Mouse (Mus musculus) liver, embryonic 14.5 days (tissue): ENCODE data around the gene Tmtc1. TPM values are rescaled to one million over a fixed set of nuclear protein-coding genes. Genes with fewer than 3 reads are reported as not detected.

Experiments
- ATAC-seq: fragments of 200-750 bp; cut with Nextera tagmentation; 2 replicates; pipeline ENCODE4 v1.8.0; 2017; ENCODE audit warnings: moderate number of reproducible peaks, mild to moderate bottlenecking, moderate library complexity; ENCODE audit not compliant: insufficient read depth
- DNase-seq, 3 experiments: peaks; one replicate each; pipeline ENCODE4 v3.0.0-alpha.2; 2012 to 2013; ENCODE audit warnings: low read depth in 3 of 3, low spot score in 3 of 3
- H3K27ac ChIP-seq: fragments of 300-500 bp; sonication (generic); 2 replicates; pipeline ENCODE4 v1.5.1; 2014; ENCODE audit warnings: moderate library complexity, mild to moderate bottlenecking, control low read depth, inconsistent platforms
- H3K27me3 ChIP-seq: fragments of 300-500 bp; sonication (generic); 2 replicates; pipeline ENCODE4 v1.6.1; 2014; ENCODE audit warnings: mild to moderate bottlenecking, low read length, moderate library complexity; ENCODE audit not compliant: control insufficient read depth, insufficient read depth
- H3K36me3 ChIP-seq: fragments of 300-500 bp; sonication (generic); replicated peaks from 2 replicates; pipeline ENCODE4 v1.6.1; 2014; ENCODE audit warnings: low read depth; ENCODE audit not compliant: control insufficient read depth, insufficient read depth
- H3K4me1 ChIP-seq, 2 experiments: fragments of 200-500 bp in 1 of 2; fragments of 300-500 bp in 1 of 2; sonication (generic) in 1 of 2; replicated peaks; 2 replicates each; pipeline ENCODE4 v1.6.1; 2012 to 2014; ENCODE audit warnings: antibody characterized with exemption in 1 of 2, inconsistent platforms in 1 of 2, low read length in 1 of 2; ENCODE audit not compliant: control insufficient read depth in 2 of 2, insufficient read depth in 2 of 2
- H3K4me2 ChIP-seq: fragments of 300-500 bp; sonication (generic); 2 replicates; pipeline ENCODE4 v1.6.1; 2014; ENCODE audit warnings: low read depth, mild to moderate bottlenecking, control low read depth, moderate library complexity
- H3K4me3 ChIP-seq, 2 experiments: fragments of 200-500 bp in 1 of 2; fragments of 300-500 bp in 1 of 2; sonication (generic) in 1 of 2; 2 replicates each; pipeline ENCODE4 v1.5.1; 2012 to 2014; ENCODE audit warnings: low read depth in 2 of 2, low read length in 2 of 2, mild to moderate bottlenecking in 2 of 2, control low read depth in 1 of 2, inconsistent platforms in 1 of 2, moderate library complexity in 1 of 2; ENCODE audit not compliant: insufficient read depth in 1 of 2
- H3K9ac ChIP-seq: fragments of 300-500 bp; sonication (generic); replicated peaks from 2 replicates; pipeline ENCODE4 v1.6.1; 2014; ENCODE audit warnings: mild to moderate bottlenecking, control low read depth, moderate library complexity
- H3K9me3 ChIP-seq: fragments of 300-500 bp; sonication (generic); 2 replicates; pipeline ENCODE4 v1.6.1; 2016; ENCODE audit warnings: low read length, mixed read lengths; ENCODE audit not compliant: control insufficient read depth
- CTCF ChIP-seq: IDR thresholded peaks from 2 replicates; pipeline ENCODE4 v1.5.1; 2016; ENCODE audit warnings: antibody characterized with exemption, low read depth, control low read depth
- EP300 ChIP-seq: IDR thresholded peaks from 2 replicates; pipeline ENCODE4 v1.6.1; 2016; ENCODE audit warnings: antibody characterized with exemption, low read depth
- WGBS: fragments of 180-500 bp; shearing (Covaris S2); extraction: QIAGEN DNeasy Blood & Tissue Kit; methylation state at CpG from one replicate; pipeline ENCODE4 v1.1.7; 2014; ENCODE audit not compliant: insufficient replicate concordance; 5-methylcytosine and 5-hydroxymethylcytosine counted together
- polyA plus RNA-seq, 2 experiments: library from polyadenylated mRNA; depleted of rRNA in 1 of 2; stranded (reverse) in 1 of 2; unstranded in 1 of 2; fragments of >200 nt; fragmentation: Nextera tagmentation in 1 of 2; extraction: Ambion mirVana in 1 of 2; gene quantifications; 2 replicates each; pipeline versions ENCODE4 v1.2.1 to v1.2.3; 2012 to 2014

Tmtc1 gene
- polyA plus RNA-seq, 2 experiments, result 0.04 to 0.09 TPM

GRCm38 (mm10) chr6:148455470-148455869 is 11.3 kb upstream of the Tmtc1 start:
- Histone ChIP-seq H3K9ac (no peak overlapping the region), H3K4me1 (no peaks in the 10 kb centered on the region), H3K27me3 (no peaks in the 10 kb centered on the region), H3K36me3 (no peaks in the 10 kb centered on the region), H3K9me3 (peaks cover 6% of the 10 kb centered on the region), H3K4me3 (no peak overlapping the region), H3K4me2 (no peak overlapping the region), H3K27ac (no peak overlapping the region)
- no peak for ATAC-seq
- TF ChIP-seq EP300 (no peak), CTCF (peak; percentile 49)
- DNase-seq, result no peak
- WGBS, result 53% methylated on average over 4 of the region's 4 CpGs

DNA sequence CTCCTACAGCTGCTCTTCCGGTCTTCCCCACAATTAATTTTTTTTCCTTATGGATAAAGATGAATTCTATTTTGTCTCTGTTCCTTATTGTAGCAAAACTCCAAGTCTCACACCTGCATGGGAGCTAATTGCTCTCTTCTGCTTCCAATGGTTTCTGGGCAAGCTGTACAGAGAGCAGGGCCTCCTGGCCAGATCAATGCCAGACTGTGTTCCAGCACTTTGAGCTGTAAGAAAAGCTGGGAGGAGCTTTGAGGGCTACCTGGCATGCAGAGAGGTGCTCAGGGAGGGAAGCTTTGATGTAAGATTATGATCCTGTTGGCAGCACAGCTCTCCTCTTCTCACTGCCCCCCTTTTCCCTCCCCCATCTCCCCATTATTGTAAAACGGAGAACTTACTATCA is 10.6 kb upstream of the Tmtc1 start:
- Histone ChIP-seq H3K9ac (no peak overlapping the region), H3K27ac (no peak overlapping the region), H3K36me3 (no peaks in the 10 kb centered on the region), H3K4me1 (no peaks in the 10 kb centered on the region), H3K9me3 (peaks cover 6% of the 10 kb centered on the region), H3K4me3 (no peak overlapping the region), H3K27me3 (no peaks in the 10 kb centered on the region), H3K4me2 (no peak overlapping the region)
- WGBS, result 63% methylated on average over 2 of the region's 2 CpGs
- DNase-seq, result no peak
- ATAC-seq, result no peak
- no peak for TF ChIP-seq CTCF
- no peak for TF ChIP-seq EP300

GRCm38 (mm10) chr6:148448151-148448550 is 4.0 kb upstream of the Tmtc1 start:
- no peak for ATAC-seq
- no peaks in the 10 kb centered on the region for H3K9me3 ChIP-seq
- H3K4me2 ChIP-seq, result no peak overlapping the region
- TF ChIP-seq CTCF (peak; percentile 43), EP300 (no peak)
- H3K27ac ChIP-seq, result no peak overlapping the region
- H3K4me3 ChIP-seq, result no peak overlapping the region
- H3K9ac ChIP-seq, result no peak overlapping the region
- peaks cover 37% of the 10 kb centered on the region for H3K27me3 ChIP-seq
- 43% methylated on average over 3 of the region's 3 CpGs for WGBS
- no peaks in the 10 kb centered on the region for H3K36me3 ChIP-seq
- H3K4me1 ChIP-seq, result no peaks in the 10 kb centered on the region
- no peak for DNase-seq

- H3K27ac ChIP-seq, result no peak overlapping the region
- no peak overlapping the region for H3K4me3 ChIP-seq
- DNase-seq, result no peak
- WGBS, result 49% methylated on average over 3 of the region's 3 CpGs
- no peaks in the 10 kb centered on the region; a peak in 1 of 4 replicates for H3K4me1 ChIP-seq
- no peaks in the 10 kb centered on the region for H3K9me3 ChIP-seq
- H3K36me3 ChIP-seq, result no peaks in the 10 kb centered on the region
- H3K9ac ChIP-seq, result no peak overlapping the region
- H3K27me3 ChIP-seq, result peaks cover 58% of the 10 kb centered on the region
- no peak for ATAC-seq
- TF ChIP-seq CTCF, result no peak
- no peak for TF ChIP-seq EP300
- H3K4me2 ChIP-seq, result no peak overlapping the region
Observed at GRCm38 (mm10) chr6:148446113-148446512, 1.9 kb upstream of the Tmtc1 start.

- Histone ChIP-seq H3K27me3 (peaks cover 62% of the 10 kb centered on the region), H3K4me3 (peak overlapping the region; percentile 50 to 53), H3K36me3 (no peaks in the 10 kb centered on the region), H3K4me2 (peak overlapping the region; percentile 70), H3K9ac (no peak overlapping the region), H3K4me1 (no peaks in the 10 kb centered on the region; a peak in 1 of 4 replicates), H3K27ac (no peak overlapping the region), H3K9me3 (no peaks in the 10 kb centered on the region)
- TF ChIP-seq CTCF (no peak), EP300 (no peak)
- ATAC-seq (no peak), DNase-seq (no peak)
- WGBS, result 9% methylated on average over 9 of the region's 9 CpGs
Observed at GRCm38 (mm10) chr6:148444796-148445195, 607 bp upstream of the Tmtc1 start.
